Mouse (Mus musculus): Measurements from ENCODE around the gene Il1r2. TPM values are rescaled to one million over a fixed set of nuclear protein-coding genes. Genes with fewer than 3 reads are reported as not detected.

Il1r2 gene
- polyA plus RNA-seq, 1 experiment = 0.10 TPM

- H3K4me2 ChIP-seq (ENCODE audit: low read depth) = no peak overlapping the region
- H3K36me3 ChIP-seq (ENCODE audit: control insufficient read depth, insufficient read depth) = no peaks in the 10 kb centered on the region
- no peak overlapping the region for H3ac ChIP-seq (ENCODE audit: control insufficient read depth, insufficient read length)
- no peaks in the 10 kb centered on the region for H3K79me2 ChIP-seq (ENCODE audit: control insufficient read depth, insufficient read depth)
- H3K27me3 ChIP-seq (ENCODE audit: control insufficient read depth, insufficient read depth, insufficient read length) = no peaks in the 10 kb centered on the region
- no peak overlapping the region for H3K4me3 ChIP-seq
- TF ChIP-seq SRF (IDR thresholded peaks at IDR 0.05; ENCODE audit: control insufficient read depth, insufficient read length, low read depth) = no peak
- no peak for TF ChIP-seq TCF12 (IDR thresholded peaks at IDR 0.05; ENCODE audit: insufficient read depth, poor library complexity, severe bottlenecking)
- no peak for TF ChIP-seq MYOG (IDR thresholded peaks at IDR 0.05; ENCODE audit: control insufficient read depth in 1 of 3, insufficient read depth in 1 of 3, insufficient read length in 2 of 3, low read depth in 2 of 3)
- no peak for TF ChIP-seq USF1 (IDR thresholded peaks at IDR 0.05; ENCODE audit: low read depth)
- no peak for TF ChIP-seq MAX (IDR thresholded peaks at IDR 0.05; ENCODE audit: low read depth)
- no peak for TF ChIP-seq REST (IDR thresholded peaks at IDR 0.05; ENCODE audit: insufficient read depth, insufficient read length)
- TF ChIP-seq POLR2AphosphoS2 (IDR thresholded peaks at IDR 0.05; ENCODE audit: insufficient read length, low read depth) = no peak
- no peak for TF ChIP-seq POLR2A (IDR thresholded peaks at IDR 0.05; ENCODE audit: insufficient read length, low read depth)
- TF ChIP-seq E2F4 (IDR thresholded peaks at IDR 0.05; ENCODE audit: insufficient read depth) = no peak
- no peak for TF ChIP-seq MYOD1 (IDR thresholded peaks at IDR 0.05; ENCODE audit: control insufficient read depth in 1 of 3, insufficient read length in 2 of 3, low read depth in 2 of 3)
- no peak for TF ChIP-seq CEBPB (IDR thresholded peaks at IDR 0.05; ENCODE audit: insufficient read depth, poor library complexity, severe bottlenecking)
- no peak for TF ChIP-seq TCF3 (IDR thresholded peaks at IDR 0.05; ENCODE audit: insufficient read length, low read depth)
Observed at GRCm38 (mm10) chr1:40052156-40052555, 21.7 kb upstream of the Il1r2 start.

DNA sequence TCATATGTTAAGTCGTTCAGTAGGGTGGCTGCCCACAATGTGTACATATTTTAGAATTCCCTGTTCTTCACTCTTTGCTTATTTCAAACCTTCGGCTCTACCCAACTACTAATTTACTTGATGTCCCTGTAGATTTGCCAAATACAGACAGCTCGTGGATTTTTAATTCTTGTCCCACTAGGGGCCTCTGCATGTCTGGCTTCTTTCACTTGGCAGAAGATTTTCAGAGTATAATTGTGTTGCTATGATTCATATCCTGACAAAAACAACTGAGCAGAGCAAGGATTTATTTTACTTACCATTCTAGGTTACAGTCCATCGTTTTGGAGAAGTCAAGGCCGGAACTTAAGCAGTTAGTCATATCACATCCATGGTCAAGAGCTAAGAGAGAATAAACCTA is 20.8 kb upstream of the Il1r2 start:
- Histone ChIP-seq H3K36me3 (ENCODE audit: control insufficient read depth, insufficient read depth) (no peaks in the 10 kb centered on the region), H3K79me2 (ENCODE audit: control insufficient read depth, insufficient read depth) (no peaks in the 10 kb centered on the region), H3ac (ENCODE audit: control insufficient read depth, insufficient read length) (no peak overlapping the region), H3K4me3 (no peak overlapping the region), H3K4me2 (ENCODE audit: low read depth) (no peak overlapping the region), H3K27me3 (ENCODE audit: control insufficient read depth, insufficient read depth, insufficient read length) (no peaks in the 10 kb centered on the region)
- TF ChIP-seq CEBPB (IDR thresholded peaks at IDR 0.05; ENCODE audit: insufficient read depth, poor library complexity, severe bottlenecking) (no peak), SRF (IDR thresholded peaks at IDR 0.05; ENCODE audit: control insufficient read depth, insufficient read length, low read depth) (no peak), TCF3 (IDR thresholded peaks at IDR 0.05; ENCODE audit: insufficient read length, low read depth) (no peak), MYOD1 (IDR thresholded peaks at IDR 0.05; ENCODE audit: control insufficient read depth in 1 of 3, insufficient read length in 2 of 3, low read depth in 2 of 3) (no peak), POLR2A (IDR thresholded peaks at IDR 0.05; ENCODE audit: insufficient read length, low read depth) (no peak), REST (IDR thresholded peaks at IDR 0.05; ENCODE audit: insufficient read depth, insufficient read length) (no peak)

DNA sequence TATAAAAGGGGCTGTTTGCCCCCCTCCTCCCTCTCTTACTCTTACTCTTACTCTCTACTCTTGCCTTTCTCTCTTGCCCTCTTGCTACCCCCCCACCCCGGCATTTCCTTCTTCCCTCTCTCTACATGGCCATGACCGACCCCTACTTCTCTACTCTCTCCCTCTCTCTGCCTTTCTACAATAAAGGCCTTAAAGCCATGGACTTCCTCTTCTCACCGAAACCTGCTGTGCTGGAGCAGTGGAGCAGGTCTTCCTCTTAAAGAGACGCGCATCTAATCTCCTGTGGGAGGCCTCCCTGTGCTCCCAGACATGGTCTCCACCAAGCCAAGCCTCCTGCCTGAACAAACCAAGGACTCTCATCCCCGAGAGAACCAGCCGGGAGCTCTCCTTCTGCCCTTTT is 18.8 kb upstream of the Il1r2 start:
- no peak overlapping the region for H3K4me2 ChIP-seq (ENCODE audit: low read depth)
- TF ChIP-seq POLR2AphosphoS2 (IDR thresholded peaks at IDR 0.05; ENCODE audit: insufficient read length, low read depth) (no peak), MYOD1 (IDR thresholded peaks at IDR 0.05; ENCODE audit: control insufficient read depth in 1 of 3, insufficient read length in 2 of 3, low read depth in 2 of 3) (no peak), CEBPB (IDR thresholded peaks at IDR 0.05; ENCODE audit: insufficient read depth, poor library complexity, severe bottlenecking) (no peak), USF1 (IDR thresholded peaks at IDR 0.05; ENCODE audit: low read depth) (no peak), MAX (IDR thresholded peaks at IDR 0.05; ENCODE audit: low read depth) (no peak), TCF12 (IDR thresholded peaks at IDR 0.05; ENCODE audit: insufficient read depth, poor library complexity, severe bottlenecking) (no peak), SRF (IDR thresholded peaks at IDR 0.05; ENCODE audit: control insufficient read depth, insufficient read length, low read depth) (no peak), MYOG (IDR thresholded peaks at IDR 0.05; ENCODE audit: control insufficient read depth in 1 of 3, insufficient read depth in 1 of 3, insufficient read length in 2 of 3, low read depth in 2 of 3) (no peak), REST (IDR thresholded peaks at IDR 0.05; ENCODE audit: insufficient read depth, insufficient read length) (no peak), POLR2A (IDR thresholded peaks at IDR 0.05; ENCODE audit: insufficient read length, low read depth) (no peak), E2F4 (IDR thresholded peaks at IDR 0.05; ENCODE audit: insufficient read depth) (no peak), TCF3 (IDR thresholded peaks at IDR 0.05; ENCODE audit: insufficient read length, low read depth) (no peak)
- H3K79me2 ChIP-seq (ENCODE audit: control insufficient read depth, insufficient read depth) = no peaks in the 10 kb centered on the region
- H3K4me3 ChIP-seq = no peak overlapping the region
- H3K36me3 ChIP-seq (ENCODE audit: control insufficient read depth, insufficient read depth) = no peaks in the 10 kb centered on the region
- no peaks in the 10 kb centered on the region for H3K27me3 ChIP-seq (ENCODE audit: control insufficient read depth, insufficient read depth, insufficient read length)
- H3ac ChIP-seq (ENCODE audit: control insufficient read depth, insufficient read length) = no peak overlapping the region

DNA sequence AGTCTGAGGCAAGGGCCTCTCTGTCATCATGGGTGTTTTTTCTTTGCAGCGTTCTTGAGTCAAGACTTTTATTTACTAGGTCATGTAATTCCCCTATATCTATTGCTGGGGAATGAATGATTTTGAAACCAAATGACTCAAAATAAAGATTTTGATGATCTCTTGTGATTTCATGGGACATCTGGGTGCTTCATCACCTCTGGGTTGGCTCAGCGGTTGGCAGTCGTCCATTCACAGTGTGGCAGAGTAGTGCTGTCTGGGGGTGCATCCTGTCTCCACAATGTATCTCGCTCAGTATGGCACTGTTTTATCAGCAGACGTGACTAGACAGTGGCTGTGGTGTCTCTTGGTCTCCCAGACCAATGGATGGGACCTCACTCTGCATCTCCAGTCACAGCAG is 17.9 kb upstream of the Il1r2 start:
- no peaks in the 10 kb centered on the region for H3K36me3 ChIP-seq (ENCODE audit: control insufficient read depth, insufficient read depth)
- no peak for TF ChIP-seq REST (IDR thresholded peaks at IDR 0.05; ENCODE audit: insufficient read depth, insufficient read length)
- TF ChIP-seq TCF3 (IDR thresholded peaks at IDR 0.05; ENCODE audit: insufficient read length, low read depth) = no peak
- TF ChIP-seq MAX (IDR thresholded peaks at IDR 0.05; ENCODE audit: low read depth) = no peak
- TF ChIP-seq USF1 (IDR thresholded peaks at IDR 0.05; ENCODE audit: low read depth) = no peak
- no peak for TF ChIP-seq POLR2AphosphoS2 (IDR thresholded peaks at IDR 0.05; ENCODE audit: insufficient read length, low read depth)
- no peak for TF ChIP-seq SRF (IDR thresholded peaks at IDR 0.05; ENCODE audit: control insufficient read depth, insufficient read length, low read depth)
- TF ChIP-seq TCF12 (IDR thresholded peaks at IDR 0.05; ENCODE audit: insufficient read depth, poor library complexity, severe bottlenecking) = no peak
- TF ChIP-seq POLR2A (IDR thresholded peaks at IDR 0.05; ENCODE audit: insufficient read length, low read depth) = no peak
- no peak for TF ChIP-seq MYOG (IDR thresholded peaks at IDR 0.05; ENCODE audit: control insufficient read depth in 1 of 3, insufficient read depth in 1 of 3, insufficient read length in 2 of 3, low read depth in 2 of 3)
- TF ChIP-seq CEBPB (IDR thresholded peaks at IDR 0.05; ENCODE audit: insufficient read depth, poor library complexity, severe bottlenecking) = no peak
- no peak for TF ChIP-seq MYOD1 (IDR thresholded peaks at IDR 0.05; ENCODE audit: control insufficient read depth in 1 of 3, insufficient read length in 2 of 3, low read depth in 2 of 3)
- TF ChIP-seq E2F4 (IDR thresholded peaks at IDR 0.05; ENCODE audit: insufficient read depth) = no peak
- no peaks in the 10 kb centered on the region for H3K27me3 ChIP-seq (ENCODE audit: control insufficient read depth, insufficient read depth, insufficient read length)
- H3K79me2 ChIP-seq (ENCODE audit: control insufficient read depth, insufficient read depth) = no peaks in the 10 kb centered on the region
- H3K4me2 ChIP-seq (ENCODE audit: low read depth) = no peak overlapping the region
- no peak overlapping the region for H3K4me3 ChIP-seq
- H3ac ChIP-seq (ENCODE audit: control insufficient read depth, insufficient read length) = no peak overlapping the region

- H3K27me3 ChIP-seq (ENCODE audit: control insufficient read depth, insufficient read depth, insufficient read length) = no peaks in the 10 kb centered on the region
- no peak overlapping the region for H3ac ChIP-seq (ENCODE audit: control insufficient read depth, insufficient read length)
- H3K4me3 ChIP-seq = no peak overlapping the region
- no peaks in the 10 kb centered on the region for H3K79me2 ChIP-seq (ENCODE audit: control insufficient read depth, insufficient read depth)
- TF ChIP-seq E2F4 (IDR thresholded peaks at IDR 0.05; ENCODE audit: insufficient read depth) = no peak
- H3K4me2 ChIP-seq (ENCODE audit: low read depth) = no peak overlapping the region
- no peaks in the 10 kb centered on the region for H3K36me3 ChIP-seq (ENCODE audit: control insufficient read depth, insufficient read depth)
Observed at GRCm38 (mm10) chr1:40057351-40057750, 16.5 kb upstream of the Il1r2 start.
